Mouse (Mus musculus): ENCODE measurements around the gene Atg4b. TPM values are rescaled to one million over a fixed set of nuclear protein-coding genes. Genes with fewer than 3 reads are reported as not detected.

The Atg4b gene
- polyA plus RNA-seq (2014; fragmentation: Nextera tagmentation; extraction: Ambion mirVana): 100 and 104 TPM in 2 replicates

GRCm38 (mm10) chr1:93751290-93751689 is at the start of gene Atg4b:
Gene Atg4b, plus strand, starts transcription at chr1:93751500.
- DNase-seq (ENCODE audit: low spot score): no peak
- H3K27ac ChIP-seq (replicated peaks; ENCODE audit: low read depth, low read length): no peak within 1 kb of the TSS
- no peak for ATAC-seq (ENCODE audit: insufficient number of reproducible peaks, low FRiP score, low TSS enrichment, low read depth)
- 88% methylated on average over 6 of the region's 6 CpGs for WGBS
- H3K36me3 ChIP-seq (ENCODE audit: control insufficient read depth, insufficient read depth, low read length): peaks cover 7% of the 10 kb centered on the region
- H3K4me3 ChIP-seq (ENCODE audit: low read depth, low read length): no peak within 1 kb of the TSS
- H3K27me3 ChIP-seq (ENCODE audit: control insufficient read depth, insufficient read depth, low read length): no peaks in the 10 kb centered on the region
- H3K9ac ChIP-seq (ENCODE audit: low read length): no peak within 1 kb of the TSS
- H3K9me3 ChIP-seq (ENCODE audit: control insufficient read depth, low read length): no peaks in the 10 kb centered on the region
- H3K4me1 ChIP-seq (ENCODE audit: control insufficient read depth, insufficient read depth, low read length): peaks cover 7% of the 10 kb centered on the region
- H3K4me2 ChIP-seq (ENCODE audit: low read depth, severe bottlenecking): no peak within 1 kb of the TSS

GRCm38 (mm10) chr1:93702106-93702505 is 49.2 kb upstream of the Atg4b start:
- H3K4me2 ChIP-seq (ENCODE audit: low read depth, severe bottlenecking): no peak overlapping the region
- no peak for DNase-seq (ENCODE audit: low spot score)
- no peak for ATAC-seq (ENCODE audit: insufficient number of reproducible peaks, low FRiP score, low TSS enrichment, low read depth)
- no peaks in the 10 kb centered on the region for H3K9me3 ChIP-seq (ENCODE audit: control insufficient read depth, low read length)
- H3K27ac ChIP-seq (replicated peaks; ENCODE audit: low read depth, low read length): no peak overlapping the region
- H3K36me3 ChIP-seq (ENCODE audit: control insufficient read depth, insufficient read depth, low read length): peaks cover 2% of the 10 kb centered on the region; the same call in 1 of the 2 replicates
- no peak overlapping the region for H3K9ac ChIP-seq (ENCODE audit: low read length)
- no peaks in the 10 kb centered on the region for H3K27me3 ChIP-seq (ENCODE audit: control insufficient read depth, insufficient read depth, low read length)
- 79% methylated on average over 1 of the region's 1 CpGs for WGBS
- 0 out of 2 replicates have a peak, but pooled peaks cover 3% of the 10 kb centered on the region for H3K4me1 ChIP-seq (ENCODE audit: control insufficient read depth, insufficient read depth, low read length)
- H3K4me3 ChIP-seq (ENCODE audit: low read depth, low read length): no peak overlapping the region

- H3K4me3 ChIP-seq (ENCODE audit: low read depth, low read length): no peak overlapping the region
- H3K36me3 ChIP-seq (ENCODE audit: control insufficient read depth, insufficient read depth, low read length): no peaks in the 10 kb centered on the region; the same call in 1 of the 2 replicates
- H3K9me3 ChIP-seq (ENCODE audit: control insufficient read depth, low read length): no peaks in the 10 kb centered on the region
- no peak overlapping the region for H3K9ac ChIP-seq (ENCODE audit: low read length)
- H3K4me2 ChIP-seq (ENCODE audit: low read depth, severe bottlenecking): no peak overlapping the region
- no peak for ATAC-seq (ENCODE audit: insufficient number of reproducible peaks, low FRiP score, low TSS enrichment, low read depth)
- 91% methylated on average over 10 of the region's 10 CpGs for WGBS
- no peaks in the 10 kb centered on the region for H3K27me3 ChIP-seq (ENCODE audit: control insufficient read depth, insufficient read depth, low read length)
- no peak overlapping the region for H3K27ac ChIP-seq (replicated peaks; ENCODE audit: low read depth, low read length)
- no peaks in the 10 kb centered on the region for H3K4me1 ChIP-seq (ENCODE audit: control insufficient read depth, insufficient read depth, low read length)
- no peak for DNase-seq (ENCODE audit: low spot score)
Observed at GRCm38 (mm10) chr1:93703472-93704048, 47.7 kb upstream of the Atg4b start.

GRCm38 (mm10) chr1:93704341-93704740 is 47.0 kb upstream of the Atg4b start:
- H3K36me3 ChIP-seq (ENCODE audit: control insufficient read depth, insufficient read depth, low read length): no peaks in the 10 kb centered on the region; the same call in 1 of the 2 replicates
- 92% methylated on average over 9 of the region's 9 CpGs for WGBS
- H3K27ac ChIP-seq (replicated peaks; ENCODE audit: low read depth, low read length): no peak overlapping the region
- no peak overlapping the region for H3K4me3 ChIP-seq (ENCODE audit: low read depth, low read length)
- no peak for ATAC-seq (ENCODE audit: insufficient number of reproducible peaks, low FRiP score, low TSS enrichment, low read depth)
- no peaks in the 10 kb centered on the region for H3K4me1 ChIP-seq (ENCODE audit: control insufficient read depth, insufficient read depth, low read length)
- no peaks in the 10 kb centered on the region for H3K9me3 ChIP-seq (ENCODE audit: control insufficient read depth, low read length)
- no peaks in the 10 kb centered on the region for H3K27me3 ChIP-seq (ENCODE audit: control insufficient read depth, insufficient read depth, low read length)
- DNase-seq (ENCODE audit: low spot score): no peak
- H3K4me2 ChIP-seq (ENCODE audit: low read depth, severe bottlenecking): no peak overlapping the region
- no peak overlapping the region for H3K9ac ChIP-seq (ENCODE audit: low read length)

GRCm38 (mm10) chr1:93705389-93705788 is 45.9 kb upstream of the Atg4b start:
- no peak for DNase-seq (ENCODE audit: low spot score)
- Histone ChIP-seq H3K9me3 (ENCODE audit: control insufficient read depth, low read length) (no peaks in the 10 kb centered on the region), H3K4me1 (ENCODE audit: control insufficient read depth, insufficient read depth, low read length) (no peaks in the 10 kb centered on the region), H3K4me3 (ENCODE audit: low read depth, low read length) (no peak overlapping the region), H3K27me3 (ENCODE audit: control insufficient read depth, insufficient read depth, low read length) (no peaks in the 10 kb centered on the region), H3K27ac (replicated peaks; ENCODE audit: low read depth, low read length) (no peak overlapping the region), H3K36me3 (ENCODE audit: control insufficient read depth, insufficient read depth, low read length) (no peaks in the 10 kb centered on the region; the same call in 1 of the 2 replicates), H3K9ac (ENCODE audit: low read length) (no peak overlapping the region), H3K4me2 (ENCODE audit: low read depth, severe bottlenecking) (no peak overlapping the region)
- WGBS: 81% methylated on average over 3 of the region's 3 CpGs
- ATAC-seq (ENCODE audit: insufficient number of reproducible peaks, low FRiP score, low TSS enrichment, low read depth): no peak

GRCm38 (mm10) chr1:93716166-93716565 is 35.1 kb upstream of the Atg4b start:
- no peaks in the 10 kb centered on the region for H3K4me1 ChIP-seq (ENCODE audit: control insufficient read depth, insufficient read depth, low read length)
- H3K36me3 ChIP-seq (ENCODE audit: control insufficient read depth, insufficient read depth, low read length): peaks cover 2% of the 10 kb centered on the region; the same call in 1 of the 2 replicates
- no peak overlapping the region for H3K4me3 ChIP-seq (ENCODE audit: low read depth, low read length)
- H3K27me3 ChIP-seq (ENCODE audit: control insufficient read depth, insufficient read depth, low read length): no peaks in the 10 kb centered on the region
- 94% methylated on average over 2 of the region's 2 CpGs for WGBS
- DNase-seq (ENCODE audit: low spot score): no peak
- H3K4me2 ChIP-seq (ENCODE audit: low read depth, severe bottlenecking): no peak overlapping the region
- no peak for ATAC-seq (ENCODE audit: insufficient number of reproducible peaks, low FRiP score, low TSS enrichment, low read depth)
- no peak overlapping the region for H3K9ac ChIP-seq (ENCODE audit: low read length)
- no peaks in the 10 kb centered on the region for H3K9me3 ChIP-seq (ENCODE audit: control insufficient read depth, low read length)
- no peak overlapping the region for H3K27ac ChIP-seq (replicated peaks; ENCODE audit: low read depth, low read length)

GRCm38 (mm10) chr1:93721557-93721956 is 29.7 kb upstream of the Atg4b start:
- DNase-seq (ENCODE audit: low spot score): no peak
- Histone ChIP-seq H3K4me1 (ENCODE audit: control insufficient read depth, insufficient read depth, low read length) (no peaks in the 10 kb centered on the region), H3K9ac (ENCODE audit: low read length) (no peak overlapping the region), H3K4me2 (ENCODE audit: low read depth, severe bottlenecking) (no peak overlapping the region), H3K27me3 (ENCODE audit: control insufficient read depth, insufficient read depth, low read length) (no peaks in the 10 kb centered on the region), H3K9me3 (ENCODE audit: control insufficient read depth, low read length) (no peaks in the 10 kb centered on the region), H3K4me3 (ENCODE audit: low read depth, low read length) (no peak overlapping the region), H3K36me3 (ENCODE audit: control insufficient read depth, insufficient read depth, low read length) (no peaks in the 10 kb centered on the region), H3K27ac (replicated peaks; ENCODE audit: low read depth, low read length) (no peak overlapping the region)
- no peak for ATAC-seq (ENCODE audit: insufficient number of reproducible peaks, low FRiP score, low TSS enrichment, low read depth)
- 78% methylated on average over 7 of the region's 7 CpGs for WGBS

- Histone ChIP-seq H3K27me3 (ENCODE audit: control insufficient read depth, insufficient read depth, low read length) (no peaks in the 10 kb centered on the region), H3K4me3 (ENCODE audit: low read depth, low read length) (no peak overlapping the region), H3K36me3 (ENCODE audit: control insufficient read depth, insufficient read depth, low read length) (no peaks in the 10 kb centered on the region), H3K9me3 (ENCODE audit: control insufficient read depth, low read length) (no peaks in the 10 kb centered on the region), H3K4me1 (ENCODE audit: control insufficient read depth, insufficient read depth, low read length) (no peaks in the 10 kb centered on the region), H3K4me2 (ENCODE audit: low read depth, severe bottlenecking) (no peak overlapping the region), H3K9ac (ENCODE audit: low read length) (no peak overlapping the region), H3K27ac (replicated peaks; ENCODE audit: low read depth, low read length) (no peak overlapping the region)
- ATAC-seq (ENCODE audit: insufficient number of reproducible peaks, low FRiP score, low TSS enrichment, low read depth) (no peak), DNase-seq (ENCODE audit: low spot score) (no peak)
- 91% methylated on average over 3 of the region's 3 CpGs for WGBS
Observed at GRCm38 (mm10) chr1:93724623-93725022, 26.7 kb upstream of the Atg4b start.

GRCm38 (mm10) chr1:93725665-93726064 is 25.6 kb upstream of the Atg4b start:
- WGBS: 88% methylated on average over 5 of the region's 5 CpGs
- Histone ChIP-seq H3K27me3 (ENCODE audit: control insufficient read depth, insufficient read depth, low read length) (no peaks in the 10 kb centered on the region), H3K9ac (ENCODE audit: low read length) (no peak overlapping the region), H3K27ac (replicated peaks; ENCODE audit: low read depth, low read length) (no peak overlapping the region), H3K4me1 (ENCODE audit: control insufficient read depth, insufficient read depth, low read length) (no peaks in the 10 kb centered on the region), H3K4me2 (ENCODE audit: low read depth, severe bottlenecking) (no peak overlapping the region), H3K4me3 (ENCODE audit: low read depth, low read length) (no peak overlapping the region), H3K9me3 (ENCODE audit: control insufficient read depth, low read length) (no peaks in the 10 kb centered on the region), H3K36me3 (ENCODE audit: control insufficient read depth, insufficient read depth, low read length) (no peaks in the 10 kb centered on the region)
- DNase-seq (ENCODE audit: low spot score) (no peak), ATAC-seq (ENCODE audit: insufficient number of reproducible peaks, low FRiP score, low TSS enrichment, low read depth) (no peak)

All from limb, embryonic 11.5 days (tissue).